Mouse (Mus musculus): ENCODE data around the gene Meioc. TPM values are rescaled to one million over a fixed set of nuclear protein-coding genes. Genes with fewer than 3 reads are reported as not detected.

Gene Meioc
- polyA plus RNA-seq, 1 experiment = not detected

DNA sequence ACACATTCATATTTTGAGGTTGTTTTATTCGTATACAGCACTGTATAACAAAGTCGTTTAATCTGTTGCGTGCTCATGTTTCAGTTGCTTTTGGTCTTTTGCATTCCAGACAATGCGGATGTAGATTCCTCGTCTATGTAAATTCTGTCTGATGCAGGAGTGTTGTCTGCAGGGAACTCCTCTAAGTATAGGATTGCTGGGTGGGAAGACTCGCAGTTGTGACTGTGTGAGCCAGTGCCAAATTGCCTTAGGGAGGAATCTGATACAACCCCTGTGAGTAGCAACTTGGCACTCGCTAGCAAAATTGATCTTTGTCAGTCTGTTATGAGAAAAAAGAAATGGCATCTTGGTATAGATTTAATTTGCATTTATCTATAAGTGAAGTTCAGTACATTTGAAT, 52.6 kb downstream of the Meioc start:
- H3K4me3 ChIP-seq (ENCODE audit: insufficient read depth, poor library complexity, severe bottlenecking) = no peak overlapping the region
- H3ac ChIP-seq (ENCODE audit: control insufficient read depth, insufficient read length, low read depth) = no peak overlapping the region
- H3K79me2 ChIP-seq (ENCODE audit: control insufficient read depth, insufficient read depth) = no peaks in the 10 kb centered on the region
- no peaks in the 10 kb centered on the region for H3K36me3 ChIP-seq (ENCODE audit: control insufficient read depth, insufficient read depth)
- peaks cover 1% of the 10 kb centered on the region for H3K27me3 ChIP-seq (ENCODE audit: control insufficient read depth, insufficient read depth, insufficient read length)
- TF ChIP-seq USF1 (IDR thresholded peaks at IDR 0.05; ENCODE audit: low read depth) = no peak
- TF ChIP-seq MYOD1 (IDR thresholded peaks at IDR 0.05; ENCODE audit: control insufficient read depth, insufficient read length, low read depth) = no peak
- no peak for TF ChIP-seq CTCF (IDR thresholded peaks at IDR 0.05; ENCODE audit: control insufficient read depth, insufficient read depth, insufficient read length)
- TF ChIP-seq CEBPB (IDR thresholded peaks at IDR 0.05; ENCODE audit: low read depth) = no peak
- no peak for TF ChIP-seq MYOG (IDR thresholded peaks at IDR 0.05; ENCODE audit: control insufficient read depth, extremely low read depth, insufficient read length)
- no peak for TF ChIP-seq MAX (IDR thresholded peaks at IDR 0.05)
- TF ChIP-seq FOSL1 (IDR thresholded peaks at IDR 0.05; ENCODE audit: insufficient read depth, low read length, poor library complexity, severe bottlenecking) = no peak
- H3K79me3 ChIP-seq (ENCODE audit: low read depth) = no peaks in the 10 kb centered on the region

DNA sequence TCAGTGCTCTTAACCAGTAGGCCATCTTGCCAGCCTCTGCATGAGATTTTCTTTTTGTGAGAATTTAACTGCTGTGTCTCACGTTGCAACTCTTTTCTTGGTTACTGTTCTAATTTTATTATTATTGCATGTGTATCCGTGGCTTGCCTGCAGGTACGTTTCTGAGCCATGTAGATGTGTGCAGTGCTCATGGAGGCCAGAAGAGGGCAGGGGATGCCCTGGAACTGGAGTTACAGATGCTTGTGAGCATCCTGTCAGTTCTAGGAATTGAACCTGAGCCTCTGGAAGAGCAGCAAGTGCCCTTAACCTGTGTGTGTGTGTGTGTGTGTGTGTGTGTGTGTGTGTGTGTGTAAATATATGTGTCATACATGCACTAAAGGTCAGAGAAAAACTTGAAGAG, 62.1 kb downstream of the Meioc start:
- no peak for TF ChIP-seq CEBPB (IDR thresholded peaks at IDR 0.05; ENCODE audit: low read depth)
- TF ChIP-seq MYOG (IDR thresholded peaks at IDR 0.05; ENCODE audit: control insufficient read depth, extremely low read depth, insufficient read length) = no peak
- no peak for TF ChIP-seq FOSL1 (IDR thresholded peaks at IDR 0.05; ENCODE audit: insufficient read depth, low read length, poor library complexity, severe bottlenecking)
- no peak for TF ChIP-seq MYOD1 (IDR thresholded peaks at IDR 0.05; ENCODE audit: control insufficient read depth, insufficient read length, low read depth)
- no peak for TF ChIP-seq MAX (IDR thresholded peaks at IDR 0.05)
- no peak for TF ChIP-seq CTCF (IDR thresholded peaks at IDR 0.05; ENCODE audit: control insufficient read depth, insufficient read depth, insufficient read length)
- TF ChIP-seq USF1 (IDR thresholded peaks at IDR 0.05; ENCODE audit: low read depth) = no peak
- H3K27me3 ChIP-seq (ENCODE audit: control insufficient read depth, insufficient read depth, insufficient read length) = peaks cover 7% of the 10 kb centered on the region
- no peaks in the 10 kb centered on the region for H3K79me3 ChIP-seq (ENCODE audit: low read depth)
- H3K4me3 ChIP-seq (ENCODE audit: insufficient read depth, poor library complexity, severe bottlenecking) = no peak overlapping the region
- H3K79me2 ChIP-seq (ENCODE audit: control insufficient read depth, insufficient read depth) = no peaks in the 10 kb centered on the region
- no peaks in the 10 kb centered on the region for H3K36me3 ChIP-seq (ENCODE audit: control insufficient read depth, insufficient read depth)
- no peak overlapping the region for H3ac ChIP-seq (ENCODE audit: control insufficient read depth, insufficient read length, low read depth)

DNA sequence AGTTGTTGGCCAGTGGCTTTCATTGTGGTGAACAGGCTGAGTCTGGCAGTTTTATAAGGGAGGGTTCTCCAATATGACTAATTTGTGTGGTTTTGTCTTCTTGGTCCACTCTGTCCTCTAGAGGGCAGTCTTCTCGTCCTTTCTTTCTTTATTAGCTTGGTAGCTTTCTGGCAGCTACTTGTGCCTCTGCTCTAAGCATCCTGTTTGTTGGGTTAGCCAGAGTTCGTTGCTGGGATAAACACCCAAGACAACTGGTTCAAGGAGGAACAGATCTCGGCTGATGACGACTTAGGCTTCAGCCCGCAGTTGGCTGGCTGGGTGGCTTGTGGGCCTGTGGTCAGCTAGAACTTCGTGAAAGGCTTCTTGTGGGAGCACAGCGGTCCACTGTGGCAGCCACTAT, 65.1 kb downstream of the Meioc start:
- Histone ChIP-seq H3K27me3 (ENCODE audit: control insufficient read depth, insufficient read depth, insufficient read length) (peaks cover 2% of the 10 kb centered on the region), H3K36me3 (ENCODE audit: control insufficient read depth, insufficient read depth) (no peaks in the 10 kb centered on the region), H3K79me2 (ENCODE audit: control insufficient read depth, insufficient read depth) (no peaks in the 10 kb centered on the region), H3K79me3 (ENCODE audit: low read depth) (no peaks in the 10 kb centered on the region), H3ac (ENCODE audit: control insufficient read depth, insufficient read length, low read depth) (no peak overlapping the region), H3K4me3 (ENCODE audit: insufficient read depth, poor library complexity, severe bottlenecking) (no peak overlapping the region)
- TF ChIP-seq USF1 (IDR thresholded peaks at IDR 0.05; ENCODE audit: low read depth) = no peak

DNA sequence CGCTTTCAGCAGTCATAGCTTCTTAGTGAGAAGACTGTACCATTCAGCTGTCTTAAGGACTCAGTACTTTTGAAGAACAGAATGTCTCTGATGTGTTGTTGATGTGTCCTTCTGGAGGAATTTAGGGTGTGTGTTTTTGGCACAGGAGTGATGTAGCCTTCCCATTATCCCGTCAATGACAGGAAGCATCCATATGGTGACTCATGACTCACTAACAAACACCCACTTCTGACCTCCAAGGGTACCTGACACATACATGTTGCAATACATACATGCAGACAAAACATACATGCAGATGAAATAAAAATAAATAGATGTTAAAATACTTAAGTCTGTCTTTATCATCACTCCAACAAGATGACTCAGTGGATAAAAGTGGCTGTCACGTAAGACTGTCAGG, 66.3 kb downstream of the Meioc start:
- Histone ChIP-seq H3K79me3 (ENCODE audit: low read depth) (no peaks in the 10 kb centered on the region), H3K27me3 (ENCODE audit: control insufficient read depth, insufficient read depth, insufficient read length) (no peaks in the 10 kb centered on the region), H3ac (ENCODE audit: control insufficient read depth, insufficient read length, low read depth) (no peak overlapping the region), H3K4me3 (ENCODE audit: insufficient read depth, poor library complexity, severe bottlenecking) (no peak overlapping the region), H3K36me3 (ENCODE audit: control insufficient read depth, insufficient read depth) (no peaks in the 10 kb centered on the region), H3K79me2 (ENCODE audit: control insufficient read depth, insufficient read depth) (no peaks in the 10 kb centered on the region)
- TF ChIP-seq MAX (IDR thresholded peaks at IDR 0.05) (no peak), MYOG (IDR thresholded peaks at IDR 0.05; ENCODE audit: control insufficient read depth, extremely low read depth, insufficient read length) (no peak), CEBPB (IDR thresholded peaks at IDR 0.05; ENCODE audit: low read depth) (peak; percentile 85), MYOD1 (IDR thresholded peaks at IDR 0.05; ENCODE audit: control insufficient read depth, insufficient read length, low read depth) (peak; percentile 12), FOSL1 (IDR thresholded peaks at IDR 0.05; ENCODE audit: insufficient read depth, low read length, poor library complexity, severe bottlenecking) (peak; percentile 22), USF1 (IDR thresholded peaks at IDR 0.05; ENCODE audit: low read depth) (no peak)

DNA sequence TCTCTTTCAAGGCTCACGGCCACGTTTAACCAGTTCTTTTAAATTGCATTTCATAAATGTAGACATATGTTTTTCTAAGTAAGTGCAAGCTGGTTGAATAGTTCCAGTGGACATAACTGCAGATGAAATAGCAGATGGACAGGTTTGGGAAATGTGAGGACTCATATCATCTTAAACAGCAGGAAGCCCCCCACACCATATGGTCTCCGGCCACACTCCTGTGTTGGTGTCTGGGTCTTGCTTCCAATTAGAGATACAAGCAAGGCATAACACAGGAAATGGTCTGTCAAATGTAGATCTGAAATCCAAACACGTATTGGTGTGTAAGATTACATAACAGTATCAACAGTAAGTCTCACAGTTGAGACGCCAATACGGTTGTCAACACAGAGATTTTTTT, 67.8 kb downstream of the Meioc start:
- TF ChIP-seq MAX (IDR thresholded peaks at IDR 0.05) = no peak
- TF ChIP-seq USF1 (IDR thresholded peaks at IDR 0.05; ENCODE audit: low read depth) = no peak
- Histone ChIP-seq H3K79me3 (ENCODE audit: low read depth) (no peaks in the 10 kb centered on the region), H3K79me2 (ENCODE audit: control insufficient read depth, insufficient read depth) (no peaks in the 10 kb centered on the region), H3ac (ENCODE audit: control insufficient read depth, insufficient read length, low read depth) (no peak overlapping the region), H3K36me3 (ENCODE audit: control insufficient read depth, insufficient read depth) (no peaks in the 10 kb centered on the region), H3K27me3 (ENCODE audit: control insufficient read depth, insufficient read depth, insufficient read length) (no peaks in the 10 kb centered on the region), H3K4me3 (ENCODE audit: insufficient read depth, poor library complexity, severe bottlenecking) (no peak overlapping the region)

Small RNA genes lying within 50 kb of the gene (microRNA-seq; reads per million reads assigned to microRNA genes)
- not detected for gene Gm22920 (ENCODE audit: borderline microRNAs expressed)

Other genes starting within 250 kb of the Meioc start
- gene Grn, start 233.4 kb upstream of the Meioc start, polyA plus RNA-seq (2012; fragmentation: generic; extraction: Trizol) = 79.1 TPM
- gene Fam171a2, start 216.0 kb upstream of the Meioc start, polyA plus RNA-seq (2012; fragmentation: generic; extraction: Trizol) = 6.3 TPM
- gene Itga2b, start 193.6 kb upstream of the Meioc start, polyA plus RNA-seq (2012; fragmentation: generic; extraction: Trizol) = 1.3 TPM
- gene Gpatch8, start 107.3 kb upstream of the Meioc start, polyA plus RNA-seq (2012; fragmentation: generic; extraction: Trizol) = 7.3 TPM
- gene Gm11627, start 84.3 kb upstream of the Meioc start, polyA plus RNA-seq (2012; fragmentation: generic; extraction: Trizol) = 0.26 TPM
- 42.1 TPM for gene Fzd2, start 59.3 kb upstream of the Meioc start, polyA plus RNA-seq (2012; fragmentation: generic; extraction: Trizol)
- gene Ccdc43, start 34.1 kb downstream of the Meioc start, polyA plus RNA-seq (2012; fragmentation: generic; extraction: Trizol) = 18.6 TPM
- 0.41 TPM for gene Adam11, start 97.7 kb downstream of the Meioc start, polyA plus RNA-seq (2012; fragmentation: generic; extraction: Trizol)
- 20.7 TPM for gene Gjc1, start 156.0 kb downstream of the Meioc start, polyA plus RNA-seq (2012; fragmentation: generic; extraction: Trizol)
- gene Higd1b, start 172.1 kb downstream of the Meioc start, polyA plus RNA-seq (2012; fragmentation: generic; extraction: Trizol) = not detected
- gene Eftud2, start 217.3 kb downstream of the Meioc start, polyA plus RNA-seq (2012; fragmentation: generic; extraction: Trizol) = 190 TPM
- 0.59 TPM for gene Ccdc103, start 217.5 kb downstream of the Meioc start, polyA plus RNA-seq (2012; fragmentation: generic; extraction: Trizol)
- 0.05 TPM for gene Fam187a, start 221.5 kb downstream of the Meioc start, polyA plus RNA-seq (2012; fragmentation: generic; extraction: Trizol)
- gene Gfap, start 237.2 kb downstream of the Meioc start, polyA plus RNA-seq (2012; fragmentation: generic; extraction: Trizol) = 0.02 TPM